ENCODE assay signal across 9 mouse cellular contexts in genomic region chr2:50609086-50609485, GRCm38 (mm10).
A peak's percentile ranks its signal among the peaks of the same experiment; 100 is the strongest.
DNase-seq lines count a peak whose midpoint lies in the region; ATAC-seq lines count a peak whose summit lies in the region.
"Had no signal": no experiment of that assay in that cellular context is flagged by ENCODE, and none has a peak within 500 bp of the region (broad histone marks: within the 10 kb centered on the region; RNA-seq: fewer than 3 reads in every experiment).

No protein-coding gene starts in this region.

- DNase-seq in gastrocnemius, adult 18-20 months (ENCODE audit: low spot score) = peak; percentile 13
- DNase-seq in gastrocnemius, adult 8-10 months (ENCODE audit: low spot score in 2 of 2) = no peak
- peak; percentile 2 for DNase-seq in 3134 (ENCODE audit: extremely low read depth, insufficient read length, low spot score)
- DNase-seq in cerebellum, adult 11 months = peak; percentile 23
- DNase-seq in heart, postnatal 4 days = peak; percentile 47
- DNase-seq in thymus, adult 18-20 months = no peak
- DNase-seq in c-Kit-positive CD71-positive TER-119-positive erythroid progenitor cells, embryonic 14.5 days (ENCODE audit: low spot score) = no peak
- DNase-seq: liver, embryonic 13.5 days had no signal

- 0 out of 2 replicates have a peak, but pooled peaks have one; percentile 31 for ATAC-seq in megakaryocyte progenitor cell, adult 5-6 weeks (replicated peaks; ENCODE audit: poor library complexity)

Comparison
In these comparisons a context has a peak if more than half of its experiments do, and no peak if none do; other contexts are left out.
1. DNase-seq: peak in gastrocnemius, adult 18-20 months (single experiment), 3134 (single experiment), cerebellum, adult 11 months (single experiment) and heart, postnatal 4 days (single experiment); none in gastrocnemius, adult 8-10 months (0 of 2), thymus, adult 18-20 months (0 of 2) and c-Kit-positive CD71-positive TER-119-positive erythroid progenitor cells, embryonic 14.5 days (single experiment).